Mouse (Mus musculus) ES-E14 (cell line): ENCODE measurements around the gene Slco2a1. TPM values are rescaled to one million over a fixed set of nuclear protein-coding genes. Genes with fewer than 3 reads are reported as not detected.
A peak's percentile ranks its signal among the peaks of the same experiment; 100 is the strongest.

Experiments
- DNase-seq: peaks from one replicate; pipeline ENCODE4 v3.0.0-alpha.2; 2013; ENCODE audit warnings: low read depth, low spot score
- H3K27ac ChIP-seq: 2 replicates; pipeline ENCODE4 v1.5.1; 2012; ENCODE audit warnings: low read depth, mild to moderate bottlenecking, low read length, moderate library complexity, mixed read lengths; ENCODE audit not compliant: poor library complexity, insufficient read depth, severe bottlenecking
- H3K36me3 ChIP-seq: 2 replicates; pipeline ENCODE4 v1.6.1; 2012; ENCODE audit warnings: mild to moderate bottlenecking, low read length, moderate library complexity, mixed read lengths; ENCODE audit not compliant: control insufficient read depth, poor library complexity, insufficient read depth, severe bottlenecking
- H3K4me1 ChIP-seq, 2 experiments: fragments of 150-350 bp in 1 of 2; sonication (generic) in 1 of 2; 2 replicates each; pipeline ENCODE4 v1.6.1; 2012; ENCODE audit warnings: low read length in 2 of 2, mild to moderate bottlenecking in 1 of 2, mixed read lengths in 1 of 2; ENCODE audit not compliant: control insufficient read depth in 2 of 2, insufficient read depth in 2 of 2, poor library complexity in 1 of 2
- H3K4me3 ChIP-seq, 2 experiments: fragments of 150-350 bp in 1 of 2; sonication (generic) in 1 of 2; 2 replicates each; pipeline ENCODE4 v1.5.1; 2012; ENCODE audit warnings: low read length in 2 of 2, low read depth in 1 of 2, mild to moderate bottlenecking in 1 of 2, mixed read lengths in 1 of 2; ENCODE audit not compliant: insufficient read depth in 1 of 2, poor library complexity in 1 of 2, severe bottlenecking in 1 of 2
- H3K9ac ChIP-seq: 2 replicates; pipeline ENCODE4 v1.6.1; 2012; ENCODE audit warnings: low read depth, mild to moderate bottlenecking, low read length, mixed read lengths; ENCODE audit not compliant: poor library complexity, insufficient read depth, severe bottlenecking
- H3K9me3 ChIP-seq: fragments of 150-350 bp; sonication (generic); 2 replicates; pipeline ENCODE4 v1.6.1; 2012; ENCODE audit warnings: low read depth, mild to moderate bottlenecking, low read length; ENCODE audit not compliant: control insufficient read depth, insufficient read depth
- CHD2 ChIP-seq: IDR thresholded peaks from 2 replicates; pipeline ENCODE4 v1.6.1; 2014; ENCODE audit warnings: mild to moderate bottlenecking, low read depth, low read length, inconsistent platforms
- HCFC1 ChIP-seq: IDR thresholded peaks from 2 replicates; pipeline ENCODE4 v1.6.1; 2012; ENCODE audit warnings: low read length, inconsistent platforms, borderline replicate concordance; ENCODE audit not compliant: insufficient read depth
- MAFK ChIP-seq: IDR thresholded peaks from 2 replicates; pipeline ENCODE4 v1.6.1; 2014; ENCODE audit warnings: mild to moderate bottlenecking, low read depth, low read length, inconsistent platforms; ENCODE audit not compliant: insufficient read depth
- ZC3H11A ChIP-seq: IDR thresholded peaks from 2 replicates; pipeline ENCODE4 v1.6.1; 2012; ENCODE audit warnings: low read depth, mild to moderate bottlenecking, inconsistent platforms, low read length, borderline replicate concordance
- ZNF384 ChIP-seq: IDR thresholded peaks from 2 replicates; pipeline ENCODE4 v1.6.1; 2012; ENCODE audit warnings: low read depth, low read length, inconsistent platforms
- in situ Hi-C, 2 experiments: fragments of 600-800 bp; cut with MboI; formaldehyde crosslinking; loops; one replicate each; pipeline ENCODE4 v1.15.1; 2025; ENCODE audit warnings: low sequenced_read_pairs in 2 of 2, inconsistent platforms in 1 of 2; ENCODE audit not compliant: unreplicated experiment in 2 of 2
- total RNA-seq: library from RNA; depleted of rRNA; stranded (reverse); fragments of 300-350 nt; gene quantifications from 2 replicates; pipeline ENCODE4 v1.2.3, GENCODE M21; 2012

The Slco2a1 gene
- total RNA-seq, 1 experiment = 2.2 TPM

DNA sequence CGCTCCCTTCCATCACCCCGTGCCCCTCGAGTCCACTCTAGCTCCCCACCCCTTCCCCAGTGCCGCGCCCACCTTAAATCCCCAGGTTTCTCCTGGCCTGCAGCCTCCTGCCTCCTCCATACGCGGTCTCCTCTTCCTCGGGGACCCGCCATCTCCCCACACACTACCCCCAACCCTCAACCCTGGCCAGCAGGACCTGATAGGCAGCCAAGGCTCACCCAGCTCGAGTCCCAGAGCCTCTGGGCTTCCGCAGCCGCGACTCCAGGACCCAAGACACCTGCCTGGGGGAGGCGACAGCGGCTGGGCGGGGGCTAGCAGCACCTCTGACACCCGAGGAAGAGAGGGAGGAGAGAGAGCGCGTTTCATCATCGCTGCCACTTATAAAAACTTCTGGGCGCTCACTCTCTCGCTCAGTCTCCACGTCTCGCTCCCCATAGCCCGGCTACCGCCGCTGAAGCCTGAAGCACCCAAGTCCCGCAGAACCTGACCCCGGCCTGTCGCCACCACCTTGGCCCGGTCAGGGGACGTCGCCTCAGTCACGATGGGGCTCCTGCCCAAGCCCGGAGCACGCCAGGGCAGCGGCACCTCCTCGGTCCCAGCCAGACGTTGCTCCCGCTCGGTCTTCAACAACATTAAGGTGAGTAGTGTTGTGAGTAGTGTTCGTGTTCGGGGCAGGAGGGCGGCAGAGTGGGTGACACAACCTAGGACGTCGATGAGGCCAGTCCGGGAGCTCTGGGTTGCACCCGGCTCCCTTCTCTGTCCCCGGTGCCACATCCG is 19.8 kb downstream of the Slco2a1 start:
- no peak for DNase-seq
- Histone ChIP-seq H3K9ac (peak overlapping the region; percentile 27), H3K27ac (no peak overlapping the region), H3K4me1 (0 out of 4 replicates have a peak, but pooled peaks cover 2 to 3% of the 10 kb centered on the region in 2 experiments), H3K9me3 (no peaks in the 10 kb centered on the region), H3K36me3 (no peaks in the 10 kb centered on the region), H3K4me3 (peak overlapping the region; percentile 64 to 67)
- TF ChIP-seq ZC3H11A = no peak
- TF ChIP-seq CHD2 = no peak
- TF ChIP-seq HCFC1 = no peak
- no peak for TF ChIP-seq ZNF384
- no peak for TF ChIP-seq MAFK
- in situ Hi-C loops = no loop called here

GRCm38 (mm10) chr9:103010161-103010560 is 21.6 kb downstream of the Slco2a1 start:
- TF ChIP-seq MAFK = no peak
- TF ChIP-seq CHD2 = no peak
- no peak for TF ChIP-seq ZNF384
- no peak for TF ChIP-seq ZC3H11A
- no peak for TF ChIP-seq HCFC1
- no peak overlapping the region for H3K9ac ChIP-seq
- DNase-seq = no peak
- in situ Hi-C loops = no loop called here
- H3K4me3 ChIP-seq = no peak overlapping the region
- no peaks in the 10 kb centered on the region for H3K9me3 ChIP-seq
- no peaks in the 10 kb centered on the region for H3K36me3 ChIP-seq
- 0 out of 4 replicates have a peak, but pooled peaks cover 2 to 3% of the 10 kb centered on the region in 2 experiments for H3K4me1 ChIP-seq
- H3K27ac ChIP-seq = no peak overlapping the region

- Histone ChIP-seq H3K36me3 (no peaks in the 10 kb centered on the region), H3K27ac (no peak overlapping the region), H3K9me3 (no peaks in the 10 kb centered on the region), H3K9ac (no peak overlapping the region), H3K4me3 (no peak overlapping the region), H3K4me1 (no peaks in the 10 kb centered on the region)
- in situ Hi-C loops = no loop called here
- peak; percentile 66 for DNase-seq
- TF ChIP-seq MAFK (no peak), ZNF384 (no peak)
Observed at GRCm38 (mm10) chr9:103013366-103013765, 24.9 kb downstream of the Slco2a1 start.

DNA sequence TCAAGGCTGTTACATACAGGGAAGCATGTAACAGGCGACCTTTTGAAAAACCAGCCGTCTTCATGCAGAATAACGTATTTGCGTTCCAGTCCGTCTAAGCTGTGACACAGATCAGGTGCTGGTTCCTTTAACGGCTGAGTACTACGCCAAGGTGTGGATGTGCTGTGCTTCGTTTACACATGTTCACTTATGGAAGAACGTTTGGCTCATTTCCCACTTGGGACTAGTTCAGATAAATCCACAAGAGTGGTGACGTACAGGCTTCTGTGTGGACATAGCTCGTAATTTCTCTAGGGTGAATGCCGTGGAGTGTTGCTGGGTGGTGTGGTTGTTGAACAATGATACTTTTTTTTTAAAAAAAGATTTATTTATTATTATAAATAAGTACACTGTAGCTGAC is 26.2 kb downstream of the Slco2a1 start:
- in situ Hi-C loops = no loop called here
- H3K9ac ChIP-seq = no peak overlapping the region
- H3K4me3 ChIP-seq = no peak overlapping the region
- no peaks in the 10 kb centered on the region for H3K4me1 ChIP-seq
- no peaks in the 10 kb centered on the region for H3K9me3 ChIP-seq
- TF ChIP-seq MAFK (no peak), ZNF384 (no peak), ZC3H11A (no peak), HCFC1 (no peak), CHD2 (no peak)
- no peaks in the 10 kb centered on the region for H3K36me3 ChIP-seq
- H3K27ac ChIP-seq = no peak overlapping the region
- no peak for DNase-seq

GRCm38 (mm10) chr9:103024116-103024515 is 35.6 kb downstream of the Slco2a1 start:
- no peak overlapping the region for H3K9ac ChIP-seq
- no peak for TF ChIP-seq ZNF384
- TF ChIP-seq CHD2 = no peak
- no peak for TF ChIP-seq HCFC1
- no peak for TF ChIP-seq ZC3H11A
- no peak for TF ChIP-seq MAFK
- H3K9me3 ChIP-seq = no peaks in the 10 kb centered on the region
- no peak overlapping the region for H3K4me3 ChIP-seq
- H3K27ac ChIP-seq = no peak overlapping the region
- H3K4me1 ChIP-seq = peaks cover 0 to 3% of the 10 kb centered on the region in 2 experiments; a peak in 2 of 4 replicates
- no peak for DNase-seq
- in situ Hi-C loops = no loop called here
- no peaks in the 10 kb centered on the region for H3K36me3 ChIP-seq
